Mouse (Mus musculus) forelimb bud, embryonic 11.5 days (tissue): ENCODE measurements around the gene Pdlim7.

Experiments
- DNase-seq: peaks from one replicate; pipeline ENCODE4 v3.0.0-alpha.2; 2012; ENCODE audit warnings: low read depth, low spot score

Pdlim7 gene

DNA sequence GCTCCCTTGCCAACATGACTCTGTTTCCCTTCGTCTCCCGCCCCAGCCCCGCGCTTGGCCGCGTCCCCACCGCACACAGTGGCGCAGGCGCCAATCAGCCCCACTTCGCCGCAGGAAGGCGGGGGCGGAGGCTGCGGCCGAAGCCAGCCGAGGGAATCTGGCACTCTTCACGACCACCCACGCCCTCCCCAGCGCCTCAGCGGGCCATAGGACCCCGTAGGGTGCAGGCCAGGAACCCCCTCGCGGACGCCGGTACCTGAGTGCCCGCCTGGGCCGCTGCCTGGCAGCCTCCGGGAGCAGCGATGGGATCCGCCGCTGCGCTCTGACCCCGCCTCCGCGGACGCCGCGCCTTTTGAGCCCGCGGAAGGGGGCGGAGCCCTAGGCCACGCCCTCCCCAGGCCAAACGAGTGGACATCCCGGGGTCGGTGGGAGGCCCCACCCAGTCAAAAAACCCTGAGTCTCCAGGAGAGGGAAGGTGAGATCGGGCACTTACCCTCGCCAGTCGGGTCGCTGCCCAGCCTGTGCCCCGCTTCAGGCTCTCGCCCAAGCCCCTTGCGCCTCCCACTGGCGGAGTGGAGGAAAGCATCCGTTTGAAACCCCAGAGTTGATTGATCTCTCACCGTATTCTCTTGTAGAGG is at the start of gene Pdlim7:
TSS of gene Pdlim7 (minus strand) at position 566 of the 638 bp plus-strand sequence.
- DNase-seq, result peak; percentile 87

DNA sequence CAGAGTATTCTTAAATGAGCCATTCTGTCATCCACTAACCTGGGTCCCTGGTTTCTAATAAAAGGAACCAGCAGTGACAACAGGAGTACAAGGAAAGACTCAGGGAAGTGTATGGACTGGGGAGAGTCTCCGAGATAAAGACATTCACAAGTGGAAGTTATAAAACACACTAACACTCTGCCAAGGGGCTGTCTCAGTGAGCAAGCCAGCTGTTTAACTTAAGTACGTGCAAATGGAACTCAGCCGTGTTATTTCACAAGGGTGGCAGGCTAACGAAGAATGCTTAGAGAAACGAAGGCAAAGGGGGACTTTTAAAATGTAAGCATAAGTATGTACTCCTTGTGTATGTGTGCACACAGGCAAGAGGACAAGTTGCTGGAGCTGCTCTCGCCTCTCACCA is 44.0 kb upstream of the Pdlim7 start:
- no peak for DNase-seq

DNA sequence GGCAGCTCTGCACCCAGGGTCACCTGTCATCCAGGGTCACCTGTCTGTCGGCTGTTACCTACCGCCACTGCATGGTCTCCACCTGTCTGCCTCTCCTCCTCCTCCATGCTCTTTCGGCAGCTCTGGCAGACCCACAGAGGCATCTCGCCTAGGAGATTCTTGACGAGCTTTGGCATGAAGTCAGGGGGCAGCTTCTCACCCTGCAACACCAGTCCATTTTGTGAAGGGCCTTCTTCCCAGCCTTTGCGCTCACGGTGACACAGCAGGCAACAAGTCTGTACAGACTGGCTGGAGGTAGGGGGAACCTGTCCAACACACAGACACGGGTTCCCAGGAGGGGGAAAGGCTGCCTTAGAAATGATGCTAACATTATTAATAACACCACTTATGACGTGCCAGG is 42.4 kb upstream of the Pdlim7 start:
- DNase-seq, result no peak

DNA sequence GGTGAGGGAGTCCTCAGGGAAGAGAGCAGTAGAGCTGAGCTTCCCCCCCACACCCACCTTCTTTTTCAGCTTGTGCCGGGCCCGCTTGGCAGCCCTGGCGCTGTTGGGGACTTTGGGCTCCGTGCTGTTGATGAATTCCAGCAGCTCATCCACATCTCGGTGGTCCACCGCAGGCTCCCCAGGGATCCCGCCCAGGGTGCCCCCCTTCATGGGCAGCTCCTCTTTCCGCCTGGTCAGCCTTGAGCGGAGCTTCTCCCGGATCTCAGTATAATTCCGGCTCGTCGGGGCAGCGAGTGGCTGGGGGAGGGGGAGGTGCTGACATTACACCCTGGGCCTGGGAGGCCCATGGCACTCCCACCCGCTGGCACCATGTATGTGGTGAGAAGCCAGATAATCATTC is 35.6 kb upstream of the Pdlim7 start:
- no peak for DNase-seq

DNA sequence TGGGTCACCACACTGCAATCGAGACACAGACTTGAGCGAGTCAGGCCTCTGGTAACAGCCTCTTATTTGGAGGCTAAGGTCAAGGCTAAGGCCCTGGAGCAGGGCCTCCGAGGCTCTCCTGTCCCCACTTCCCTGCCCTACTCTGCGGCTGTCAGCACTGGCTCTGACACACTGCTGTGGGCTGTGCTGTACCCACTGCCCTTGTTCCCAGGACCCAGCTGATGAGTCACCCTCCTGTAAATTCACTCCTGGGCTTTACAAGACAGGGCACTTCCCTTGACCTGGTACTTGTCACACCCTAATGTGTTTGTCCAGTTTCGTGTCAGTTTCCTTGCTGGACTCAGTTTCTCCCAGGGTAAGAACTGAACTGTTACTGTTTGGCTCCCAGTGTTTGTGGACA is 35.0 kb upstream of the Pdlim7 start:
- no peak for DNase-seq

DNA sequence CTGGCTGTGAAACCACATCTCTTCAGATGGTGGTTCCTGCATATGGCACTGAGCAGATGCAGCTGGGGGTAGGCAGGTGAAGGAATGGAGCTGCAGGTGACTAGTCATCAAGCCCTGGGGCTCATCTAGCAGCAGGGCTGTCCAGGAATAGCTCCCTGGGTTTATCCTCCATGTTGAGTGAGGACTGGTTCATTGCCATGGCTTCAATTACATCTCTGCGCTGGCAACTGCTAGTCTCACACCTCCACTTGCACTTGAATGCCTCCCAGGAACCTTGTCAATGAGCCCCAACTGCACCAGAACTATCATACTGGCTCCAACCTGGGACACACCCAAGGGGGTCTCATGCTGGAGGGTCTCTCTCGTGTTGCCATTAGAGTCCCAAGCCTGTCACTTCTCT is 34.4 kb upstream of the Pdlim7 start:
- no peak for DNase-seq

DNA sequence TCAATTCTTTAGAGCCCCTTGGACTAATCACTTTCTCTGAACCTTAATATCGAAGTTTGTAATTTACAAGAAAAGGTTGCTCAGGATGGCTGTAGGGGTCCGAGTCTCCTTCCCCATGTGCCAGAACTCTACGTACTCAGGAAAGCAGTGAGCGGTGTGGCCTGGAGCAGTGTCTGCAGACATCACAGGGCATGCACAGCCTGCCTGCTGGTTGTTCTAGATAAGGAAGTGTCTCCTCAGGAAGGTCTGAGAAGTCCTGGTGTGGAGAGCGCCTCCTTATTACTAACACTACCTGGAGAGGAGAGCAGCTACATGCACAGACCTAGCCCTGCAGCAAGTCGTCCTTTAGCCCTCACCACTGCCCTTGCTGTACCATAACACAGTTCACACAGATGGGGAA is 31.3 kb upstream of the Pdlim7 start:
- DNase-seq, result no peak

DNA sequence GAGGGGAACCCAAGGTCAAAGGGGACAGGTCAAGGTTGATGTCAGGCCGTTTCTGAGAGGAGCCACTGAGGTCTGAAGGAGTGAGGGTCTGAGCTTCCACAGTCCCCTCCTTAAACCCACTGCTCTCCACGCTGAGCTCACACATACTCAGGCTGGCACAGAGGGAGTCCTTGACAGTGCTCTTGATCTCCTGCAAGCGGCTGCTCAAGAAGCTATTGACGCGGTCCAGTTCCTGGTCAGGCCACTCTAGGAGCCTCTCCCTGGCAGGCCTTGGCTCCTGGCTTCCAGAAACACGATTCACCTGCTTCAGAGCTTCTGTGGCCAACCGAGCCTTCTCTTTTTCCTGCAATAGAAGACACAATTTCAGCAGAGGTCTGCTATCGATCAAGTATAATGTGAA is 30.0 kb upstream of the Pdlim7 start:
- no peak for DNase-seq

DNA sequence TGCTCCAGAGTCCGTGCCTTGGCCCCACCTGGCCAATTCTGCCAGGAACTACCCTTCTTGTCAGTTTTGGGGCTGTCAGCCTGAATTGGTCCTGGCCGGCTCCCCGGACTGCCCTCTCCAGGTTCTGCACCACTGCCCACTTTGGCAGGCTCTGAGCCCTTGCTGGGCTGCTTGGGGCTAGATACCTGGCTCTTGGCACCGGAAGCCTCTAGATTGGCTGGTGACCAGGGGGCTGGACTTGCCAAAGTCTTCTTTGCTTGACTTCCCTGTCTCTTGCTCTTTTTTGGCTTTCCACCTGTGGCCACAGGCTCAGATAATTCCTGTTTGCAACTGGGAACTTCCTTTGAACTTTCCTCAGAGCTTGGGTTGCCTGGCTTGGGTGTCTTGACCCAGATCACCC is 29.4 kb upstream of the Pdlim7 start:
- no peak for DNase-seq

DNA sequence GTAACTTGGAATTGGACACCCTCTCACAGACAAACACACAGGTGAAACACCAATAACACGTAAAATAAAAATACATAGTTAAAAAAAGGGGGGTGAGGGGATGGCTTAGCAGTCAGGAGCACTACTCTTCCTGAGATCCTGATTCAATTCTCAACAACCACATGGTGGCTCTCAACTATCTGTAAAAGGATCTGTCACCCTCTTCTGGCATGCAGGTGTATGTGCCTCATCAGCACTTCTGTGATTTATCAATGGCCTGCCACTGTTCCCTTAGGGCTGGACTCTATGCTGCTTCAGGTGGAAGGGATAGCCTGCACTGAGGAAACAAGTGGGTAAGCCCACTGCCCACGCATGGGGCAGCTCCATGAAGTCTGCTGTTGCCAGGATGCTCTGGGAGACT is 27.5 kb upstream of the Pdlim7 start:
- no peak for DNase-seq

DNA sequence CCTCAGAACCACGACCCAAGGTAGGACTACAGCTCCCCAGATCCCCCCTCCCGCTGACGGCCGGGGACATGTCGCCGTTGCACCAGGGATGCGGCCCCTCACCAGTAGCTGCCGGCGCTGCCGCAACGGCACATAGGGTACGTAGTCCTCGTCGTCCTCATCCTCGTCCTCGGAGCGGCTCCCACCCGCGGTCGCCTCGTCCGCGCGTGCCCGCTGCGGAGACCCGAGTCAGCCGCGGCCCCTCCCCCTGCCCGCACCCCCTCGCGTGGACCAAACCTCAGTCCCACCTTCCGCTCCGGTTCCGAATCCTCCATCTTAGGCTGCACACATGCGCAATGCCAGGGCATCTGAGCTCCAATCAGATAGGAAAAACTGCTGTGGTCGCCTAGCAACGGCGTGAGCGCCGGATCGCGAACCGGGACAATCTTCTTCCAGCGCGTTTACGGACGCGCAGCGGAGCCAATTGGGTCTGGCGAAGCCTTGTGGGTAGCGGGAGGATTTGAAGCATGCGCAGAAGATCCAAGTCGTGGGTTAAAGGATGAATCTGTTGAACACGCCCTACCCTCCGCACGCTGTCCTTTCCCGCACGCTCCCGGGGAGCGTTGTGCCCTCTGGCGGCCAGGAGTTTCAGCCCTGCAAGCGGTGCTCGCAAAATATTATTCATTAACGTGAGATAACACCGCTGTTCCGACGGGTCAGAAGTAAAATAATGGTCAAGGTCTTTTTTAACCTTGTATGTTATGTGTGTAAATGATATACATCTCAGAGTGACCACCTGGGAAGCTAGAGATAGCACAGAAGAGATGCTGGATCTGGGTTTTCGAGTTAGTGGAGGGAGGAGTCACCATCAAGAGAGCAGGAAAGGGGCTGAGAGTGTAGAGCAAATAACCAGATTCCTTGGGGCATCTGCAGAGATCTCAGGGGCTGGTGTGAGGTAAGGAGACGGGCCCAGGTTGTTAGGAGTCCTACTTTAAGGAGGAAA is 23.0 kb upstream of the Pdlim7 start, which contains the start of gene Ddx41:
TSS of gene Ddx41 (minus strand) at position 465 of the 982 bp plus-strand sequence.
- peak; percentile 100 for DNase-seq

DNA sequence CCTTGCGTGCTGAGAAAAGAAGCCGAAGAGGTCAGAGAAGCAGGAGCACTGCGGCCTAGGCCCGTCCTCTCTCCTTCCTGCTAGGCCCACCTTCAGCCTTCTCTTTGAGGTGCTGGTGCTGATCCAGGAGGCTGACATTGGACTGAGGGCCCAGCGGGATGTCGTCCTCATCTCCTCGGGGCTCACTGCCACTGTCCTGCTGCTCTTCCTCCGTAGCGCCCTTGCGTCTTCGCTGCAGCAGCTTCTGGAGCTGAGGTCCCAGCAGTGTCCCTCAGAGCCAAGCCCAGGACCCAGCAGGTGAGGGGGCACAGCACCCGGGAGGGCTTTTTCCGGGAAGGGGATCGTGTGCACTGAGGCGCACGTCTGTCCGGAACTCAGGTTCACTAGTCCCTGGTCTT is 22.3 kb upstream of the Pdlim7 start:
- DNase-seq, result no peak

DNA sequence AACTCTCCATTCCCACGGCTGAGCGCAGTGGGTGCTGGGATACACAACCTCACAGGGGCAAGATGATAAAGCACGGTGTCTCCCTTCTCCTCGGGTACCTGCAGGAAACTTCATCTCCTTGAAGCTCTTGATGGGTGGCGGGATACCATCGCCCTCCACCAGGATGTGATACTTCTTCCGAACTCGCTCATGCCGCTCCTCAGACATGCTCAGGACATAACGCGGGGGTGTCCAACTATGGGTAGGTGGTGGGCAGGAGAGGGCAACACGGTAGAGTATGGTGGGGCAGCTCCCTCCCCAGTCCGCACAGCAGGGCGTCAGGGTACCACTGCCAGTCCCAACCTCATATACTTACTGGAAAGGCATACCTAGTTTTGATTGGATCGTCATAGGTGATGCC is 21.7 kb upstream of the Pdlim7 start:
- no peak for DNase-seq

DNA sequence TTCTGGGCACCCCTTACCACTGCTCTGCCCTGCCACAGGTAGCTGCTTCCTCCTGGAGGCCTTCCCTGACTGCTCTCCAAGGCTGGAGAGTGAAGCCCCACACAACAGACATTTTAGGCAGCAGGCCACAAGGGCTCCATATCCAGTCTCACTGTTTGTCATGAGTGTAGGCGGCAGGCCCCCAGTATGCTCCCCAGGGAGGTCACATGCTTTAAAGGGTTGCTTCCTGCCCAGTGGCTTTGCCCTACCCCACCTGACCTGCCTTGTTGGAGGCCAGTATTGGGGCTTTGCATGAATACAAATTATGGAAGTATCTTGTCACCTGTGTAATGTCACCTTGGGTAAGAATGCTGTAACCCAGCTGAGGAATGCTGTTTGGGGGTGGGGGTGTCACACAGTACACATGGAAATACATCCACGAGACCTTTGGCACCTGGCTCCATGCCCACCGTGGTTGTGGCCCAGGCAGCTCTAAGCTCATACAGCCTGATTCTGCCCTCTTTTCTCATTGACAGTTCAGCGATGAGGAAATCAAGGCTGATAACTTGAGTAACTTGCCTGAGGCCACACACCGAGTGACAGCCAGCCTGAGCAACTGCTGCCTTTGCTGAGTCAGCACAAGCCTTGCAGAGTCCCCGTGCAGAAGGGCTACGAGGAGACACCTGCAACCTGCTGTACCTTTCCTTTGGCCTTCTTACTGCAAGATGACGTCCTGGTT is 15.9 kb upstream of the Pdlim7 start, which contains the start of gene Dok3:
TSS of gene Dok3 (minus strand) at position 99 of the 718 bp plus-strand sequence.
- DNase-seq, result no peak

DNA sequence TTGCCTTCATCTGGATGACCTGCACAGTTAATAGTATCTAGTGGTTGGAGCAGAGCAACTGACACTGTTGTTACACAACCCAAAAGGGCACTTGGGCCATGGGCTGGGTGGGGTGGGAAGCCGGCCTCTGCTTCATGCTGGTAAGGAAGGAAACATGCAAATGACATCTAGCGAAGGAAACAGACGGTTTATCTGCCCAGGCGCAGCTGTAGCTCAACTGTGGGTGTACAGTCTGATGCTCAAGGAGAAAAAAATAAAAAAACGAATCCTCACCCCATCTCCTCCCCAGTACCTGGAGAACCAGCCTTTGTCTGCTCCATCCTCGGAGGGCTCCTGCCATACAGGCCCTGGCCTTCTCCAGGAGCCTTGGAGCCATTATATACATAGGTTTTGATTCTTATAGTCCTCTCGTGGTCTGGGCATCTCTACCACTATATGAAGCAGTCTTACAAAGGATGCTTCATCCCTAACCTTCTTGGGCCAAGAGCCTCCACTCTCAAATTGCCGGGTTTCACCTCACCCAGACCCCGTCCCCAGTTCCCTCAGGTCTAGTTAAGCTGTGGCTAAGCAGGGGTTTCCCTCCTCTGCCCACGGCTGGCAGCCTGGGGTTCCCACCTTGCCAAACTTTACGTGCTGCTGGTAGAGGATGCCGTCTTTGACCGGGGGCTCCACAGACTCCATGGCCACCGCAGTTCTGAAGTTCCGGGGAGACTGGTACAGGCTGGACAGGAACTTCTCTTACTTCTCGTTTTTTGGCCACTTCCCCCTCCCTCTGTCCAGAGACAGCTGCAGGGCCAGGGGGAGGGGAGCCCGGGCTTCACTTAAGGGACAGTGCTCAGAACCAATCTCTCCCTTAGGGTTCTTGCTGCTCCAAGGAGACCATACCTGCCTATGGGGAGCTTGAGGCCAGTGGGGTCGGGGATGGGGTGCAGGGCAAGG is 14.6 kb upstream of the Pdlim7 start:
- no peak for DNase-seq

DNA sequence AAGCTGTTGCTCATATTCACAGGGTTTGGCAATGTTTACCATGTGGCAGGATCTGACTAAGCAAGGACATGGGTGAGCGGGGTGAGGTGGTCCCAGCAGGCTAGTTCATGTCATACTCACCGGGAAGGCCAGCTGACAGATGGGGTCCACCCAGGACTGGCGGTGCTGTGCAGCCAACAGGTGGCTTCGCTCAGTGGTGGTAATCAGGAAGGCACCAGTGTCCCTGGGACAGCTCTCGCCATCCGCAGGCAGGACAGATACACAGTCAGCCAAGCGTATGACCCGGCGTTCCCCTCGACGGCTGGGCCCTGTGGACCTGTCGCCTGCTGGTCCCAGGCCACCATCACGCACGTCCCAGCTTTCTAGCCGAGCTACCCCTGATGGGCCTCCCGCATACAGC is 13.7 kb upstream of the Pdlim7 start:
- no peak for DNase-seq

DNA sequence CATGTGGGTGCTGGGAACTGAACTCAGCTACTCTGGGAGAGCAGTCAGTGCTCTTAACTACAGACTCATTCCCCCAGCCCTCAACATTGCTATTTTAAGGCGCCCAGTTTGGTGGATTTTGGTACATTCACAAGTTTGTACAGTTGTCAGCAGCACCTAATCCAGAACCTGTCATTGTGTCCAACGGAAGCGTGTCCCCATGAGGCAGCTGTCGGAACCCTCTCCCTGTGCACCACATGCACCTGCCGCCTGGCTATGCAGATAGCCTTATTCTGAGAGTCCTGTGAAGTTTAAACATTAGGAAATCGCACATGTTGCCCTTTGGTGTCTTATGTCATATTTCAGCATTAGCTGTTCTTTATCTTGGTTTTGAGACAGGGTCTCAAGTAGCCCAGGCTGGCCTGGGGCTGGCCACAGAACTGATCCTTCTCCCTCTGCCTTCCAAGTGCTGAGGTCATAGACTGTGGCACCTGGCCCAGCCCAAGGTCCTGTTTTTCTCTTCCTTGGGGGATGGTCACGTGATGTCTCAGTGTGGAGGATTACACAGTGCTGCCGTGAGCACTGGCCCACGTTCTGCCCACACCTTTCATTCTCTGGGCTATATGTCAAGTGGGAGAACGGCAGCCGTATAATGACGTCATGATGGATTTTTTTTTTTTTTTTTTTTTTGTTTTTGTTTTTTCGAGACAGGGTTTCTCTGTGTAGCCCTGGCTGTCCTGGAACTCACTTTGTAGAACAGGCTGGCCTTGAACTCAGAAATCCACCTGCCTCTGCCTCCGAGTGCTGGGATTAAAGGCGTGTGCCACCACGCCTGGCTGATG is 12.5 kb upstream of the Pdlim7 start:
- no peak for DNase-seq

DNA sequence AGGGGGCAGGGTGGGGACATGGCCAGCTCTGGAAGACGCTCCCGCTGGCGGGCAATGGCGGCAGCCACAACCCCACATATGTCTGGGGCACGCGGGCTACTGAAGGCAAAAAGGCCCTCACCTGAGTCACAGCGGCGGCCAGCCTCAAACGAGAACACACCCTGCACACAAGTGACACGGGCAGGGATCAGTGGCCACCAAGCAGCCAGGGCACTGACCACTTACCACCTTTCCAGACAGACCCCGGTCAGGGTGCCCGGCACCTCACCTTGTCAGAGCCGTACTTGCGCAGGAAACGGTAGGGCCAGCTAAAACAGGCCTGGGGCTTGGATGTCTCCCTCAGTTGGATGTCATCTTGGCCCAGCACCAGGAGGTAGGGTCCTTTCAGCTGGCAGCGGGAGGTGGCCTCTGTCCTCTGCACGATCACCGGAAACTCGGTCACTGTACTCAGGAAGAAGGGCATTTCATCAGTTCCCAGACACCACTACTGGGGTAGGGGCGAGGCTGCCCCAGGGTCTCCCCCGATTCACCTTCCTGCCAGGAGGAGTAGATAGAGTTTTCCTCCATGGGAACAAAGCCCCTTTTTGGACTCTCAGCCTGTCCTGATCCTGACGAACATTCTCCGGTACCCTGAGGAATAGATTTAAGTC is 10.6 kb upstream of the Pdlim7 start:
- DNase-seq, result no peak

DNA sequence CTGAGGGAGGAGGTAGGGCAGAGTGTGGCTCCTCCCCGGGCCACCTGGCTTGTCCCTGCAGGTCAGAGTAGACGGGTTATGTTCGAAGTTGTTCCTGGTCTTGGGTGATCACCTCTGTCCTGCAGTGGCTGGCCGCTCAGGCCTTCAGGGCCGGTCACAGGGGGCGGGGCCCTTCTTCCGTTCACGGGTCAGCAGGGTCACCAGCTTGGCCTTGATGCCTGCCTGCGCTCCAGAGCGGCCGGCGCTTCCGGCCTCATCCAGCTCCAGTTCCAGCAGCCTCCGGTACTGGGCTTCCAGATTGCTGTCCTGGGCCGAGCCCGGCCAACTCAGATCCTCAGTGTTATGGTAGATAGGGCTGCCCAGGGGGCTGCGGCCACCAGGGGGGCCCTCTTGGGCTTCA is 9.8 kb upstream of the Pdlim7 start:
- no peak for DNase-seq

DNA sequence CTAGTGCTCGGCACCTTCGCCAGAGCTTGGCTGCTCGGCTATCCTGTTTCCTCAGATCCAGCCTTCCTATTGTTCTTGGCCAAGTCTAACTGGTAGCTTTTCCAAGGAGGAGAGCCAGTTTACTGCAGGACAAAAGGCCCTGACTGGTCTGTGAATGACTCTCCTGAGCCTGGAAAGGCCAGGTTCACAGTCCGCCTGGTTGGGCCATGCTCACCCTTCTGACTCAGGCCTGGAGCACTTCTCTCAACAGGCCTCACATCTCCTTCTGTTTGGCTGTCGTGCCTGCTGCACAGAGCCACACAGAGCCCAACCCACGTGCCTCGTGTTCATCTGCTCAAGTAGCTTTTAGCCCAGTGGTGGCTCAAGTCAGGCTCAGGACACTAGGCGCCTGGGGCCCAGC is 9.3 kb upstream of the Pdlim7 start:
- DNase-seq, result no peak
